Mouse (Mus musculus) frontal cortex, adult 2 months (tissue): ENCODE measurements at regions not wholly inside any gene's neighbourhood (a gene's known extent, or its start where the extent isn't known, plus 50 kb on each side); places are given as distances from the start of the nearest gene placed in this dataset.
"Not testable (repeated sequence)": the region's sequence is repeated elsewhere in the genome, so short reads cannot be mapped to it uniquely, and the experiment has no call there.

ENCODE experiments used
- DNase-seq, 2 experiments: peaks; one replicate each; pipeline ENCODE4 v3.0.0; 2022; ENCODE audit warnings: low spot score in 1 of 2; ENCODE audit errors: extremely low spot score in 1 of 2

DNA sequence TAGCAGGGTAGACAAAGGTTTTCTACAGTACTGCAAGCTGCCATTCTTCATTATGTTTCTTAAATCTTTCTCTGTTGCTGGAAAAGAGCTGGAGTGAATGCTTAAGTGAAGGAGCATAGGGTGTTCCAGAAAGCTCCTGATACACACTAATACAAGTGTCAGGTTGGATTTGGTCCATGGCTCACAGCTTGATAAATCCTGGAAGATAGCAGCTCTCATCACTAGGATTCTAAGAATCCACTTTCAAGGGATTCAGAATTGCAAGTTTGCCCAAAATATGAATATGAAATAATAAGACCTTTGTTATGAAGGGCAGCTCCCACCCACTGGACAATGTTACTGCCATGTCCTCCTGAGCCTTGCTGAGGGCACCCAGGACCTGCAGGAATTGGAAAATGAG lies 305.9 kb downstream of the Hdgfl1 start:
- no peak for DNase-seq

DNA sequence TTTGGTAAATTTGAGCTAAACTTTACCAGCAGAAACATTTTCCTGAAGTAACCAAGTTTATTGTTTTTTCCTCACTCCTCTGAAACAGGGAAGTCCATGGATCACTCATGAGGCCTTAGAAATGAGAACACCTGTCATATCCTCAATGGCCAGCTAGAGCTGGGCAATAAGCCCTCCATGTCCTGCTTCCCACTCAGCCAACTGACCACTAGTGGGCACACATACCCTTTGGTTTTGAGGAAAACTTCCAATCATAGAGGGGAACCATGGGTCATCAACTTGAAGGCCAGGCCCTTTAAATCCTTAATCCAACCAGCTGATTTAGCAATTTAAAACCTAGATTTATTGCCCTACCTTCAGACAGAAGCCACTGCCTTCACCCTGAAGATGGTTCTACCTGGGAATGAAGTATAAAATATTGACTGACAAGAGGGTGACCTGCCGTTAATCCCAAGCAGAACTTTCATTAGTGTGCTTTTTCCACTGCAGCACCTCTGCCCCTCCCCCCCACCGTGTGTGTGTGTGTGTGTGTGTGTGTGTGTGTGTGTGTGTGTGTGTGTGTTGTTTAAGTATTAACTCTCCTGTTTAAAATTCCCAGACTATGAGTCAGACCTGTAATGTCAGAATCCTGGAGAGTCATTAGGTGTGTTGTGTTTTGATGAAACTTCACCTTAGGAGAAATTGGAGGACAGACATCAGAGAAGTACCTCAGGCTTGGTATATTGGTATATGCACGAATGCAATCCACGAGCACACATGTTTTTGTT lies 312.3 kb downstream of the Hdgfl1 start:
- DNase-seq, result no peak

DNA sequence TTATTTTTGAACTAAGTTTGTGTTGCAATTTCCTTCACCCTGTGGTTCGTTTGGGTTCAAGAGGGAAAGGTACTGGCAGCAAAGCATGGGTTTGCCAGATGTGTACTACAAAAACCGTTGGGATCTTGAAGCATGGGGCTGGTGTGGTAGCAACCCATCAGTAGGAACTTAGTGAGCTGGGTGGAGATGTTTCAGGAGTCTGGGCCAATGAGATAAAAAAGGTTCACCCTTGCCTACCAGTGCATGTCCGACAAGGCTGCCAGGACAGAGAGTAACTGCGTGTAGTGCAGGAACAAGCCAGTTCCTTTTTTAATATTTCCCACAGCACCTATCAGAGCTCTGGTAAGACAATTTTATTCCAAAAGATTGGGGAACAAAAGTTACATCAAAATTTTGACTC lies 343.3 kb downstream of the Hdgfl1 start:
- no peak for DNase-seq

DNA sequence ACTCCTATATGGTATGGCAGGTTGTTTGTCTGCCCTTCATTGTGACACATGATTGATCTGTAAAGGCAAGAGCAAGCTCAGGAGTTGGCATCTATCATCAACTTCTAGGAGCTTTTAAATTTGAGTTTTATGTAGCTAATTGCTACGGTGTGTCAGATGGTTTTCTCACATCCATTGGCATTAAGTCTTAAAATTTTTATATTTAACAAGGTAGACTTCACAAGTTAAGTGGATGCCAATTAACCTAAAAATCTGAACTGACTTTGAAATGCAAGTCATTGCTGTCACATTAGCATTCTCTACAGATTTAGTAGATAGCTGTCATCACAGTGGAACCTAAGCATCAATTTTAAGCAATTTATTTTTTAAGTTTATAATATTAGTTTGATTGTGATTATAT lies 345.5 kb downstream of the Hdgfl1 start:
- no peak for DNase-seq

DNA sequence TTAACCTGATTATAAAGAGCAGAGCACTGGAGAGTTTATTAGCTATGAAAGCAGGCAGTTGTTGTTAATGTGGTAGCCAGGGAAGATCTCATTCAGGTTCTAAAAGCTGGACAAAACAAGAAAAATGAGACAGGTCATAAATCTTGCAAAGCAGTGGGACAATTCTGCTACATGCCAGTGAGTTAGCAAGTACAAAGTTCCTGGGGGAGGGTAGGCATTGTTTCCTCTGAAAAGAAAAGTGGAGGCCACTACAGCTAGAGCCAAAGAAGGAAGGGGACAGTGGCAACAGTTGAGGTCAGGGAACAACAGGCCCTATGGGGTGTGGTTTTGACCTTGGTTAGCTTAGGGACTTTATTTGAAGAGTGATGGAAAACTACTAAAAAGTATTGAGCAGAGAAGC lies 364.2 kb downstream of the Hdgfl1 start:
- no peak for DNase-seq

DNA sequence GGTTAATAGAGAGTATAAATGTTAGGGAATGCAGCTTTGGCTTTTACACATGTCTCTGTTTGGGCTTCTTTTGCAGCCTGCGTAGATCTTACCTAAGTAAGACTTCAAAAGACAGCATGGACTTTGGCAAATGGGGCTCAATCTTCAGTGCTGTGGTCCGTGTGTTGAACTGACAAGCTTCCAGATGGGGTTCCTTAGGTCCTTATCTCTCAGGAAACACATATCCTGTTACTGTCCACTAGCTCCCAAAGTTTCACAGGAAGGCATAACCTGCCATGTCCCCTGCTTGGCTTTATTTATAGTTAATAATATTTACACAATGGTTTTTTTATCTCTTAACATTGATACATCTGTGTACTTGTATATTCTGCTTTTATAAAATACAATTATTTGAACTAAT lies 365.3 kb downstream of the Hdgfl1 start:
- DNase-seq, result no peak

DNA sequence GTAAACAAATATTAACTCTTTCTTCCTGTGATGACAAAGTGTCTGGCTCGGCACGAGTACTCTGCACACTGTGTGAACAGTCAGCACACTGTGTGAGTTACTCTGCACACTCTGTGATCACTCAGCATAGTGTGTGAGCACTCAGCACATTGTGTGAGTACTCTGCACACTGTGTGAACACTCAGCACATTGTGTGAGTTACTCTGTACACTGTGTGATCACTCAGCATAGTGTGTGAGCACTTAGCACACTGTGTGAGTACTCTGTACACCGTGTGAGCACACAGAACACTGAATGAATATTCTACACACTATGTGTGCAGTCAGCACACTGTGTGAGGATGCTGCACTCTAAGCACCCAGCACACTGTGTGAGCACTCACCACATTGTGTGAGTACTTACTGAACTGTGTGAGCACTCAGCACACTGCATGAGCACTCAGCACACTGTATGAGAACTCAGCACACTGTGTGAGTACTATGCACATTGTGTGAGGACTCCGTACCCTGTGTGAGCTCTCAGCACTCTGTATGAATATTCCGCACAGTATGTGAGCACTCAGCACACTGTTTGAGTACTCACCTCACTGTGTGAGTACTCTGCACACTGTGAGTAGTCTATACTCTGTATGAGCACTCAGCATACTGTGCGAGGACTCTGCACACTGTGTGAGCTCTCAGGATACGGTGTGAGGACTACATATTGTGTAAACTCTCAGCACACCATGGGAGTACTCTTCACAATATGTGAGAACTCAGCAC lies 381.9 kb downstream of the Hdgfl1 start:
- DNase-seq, result no peak

DNA sequence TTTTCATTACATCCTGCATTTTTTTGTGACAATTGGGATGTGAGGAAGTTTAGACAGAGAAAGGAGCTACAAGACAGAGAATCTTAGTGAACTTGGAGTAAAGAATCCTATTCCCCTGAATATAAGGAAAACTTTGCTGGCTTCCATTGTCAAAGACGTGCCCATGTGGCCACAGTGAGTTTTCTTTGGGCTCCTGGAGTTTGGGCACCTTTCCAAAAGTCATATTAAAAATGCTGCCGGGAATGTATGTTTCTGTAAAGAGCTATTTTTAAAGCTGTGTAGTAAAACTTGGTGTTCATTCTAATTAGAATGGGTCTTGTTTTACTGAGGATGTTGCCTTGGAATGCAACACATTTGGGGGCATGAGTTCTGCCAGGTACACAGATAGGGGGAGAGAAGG lies 387.3 kb downstream of the Hdgfl1 start:
- no peak for DNase-seq

DNA sequence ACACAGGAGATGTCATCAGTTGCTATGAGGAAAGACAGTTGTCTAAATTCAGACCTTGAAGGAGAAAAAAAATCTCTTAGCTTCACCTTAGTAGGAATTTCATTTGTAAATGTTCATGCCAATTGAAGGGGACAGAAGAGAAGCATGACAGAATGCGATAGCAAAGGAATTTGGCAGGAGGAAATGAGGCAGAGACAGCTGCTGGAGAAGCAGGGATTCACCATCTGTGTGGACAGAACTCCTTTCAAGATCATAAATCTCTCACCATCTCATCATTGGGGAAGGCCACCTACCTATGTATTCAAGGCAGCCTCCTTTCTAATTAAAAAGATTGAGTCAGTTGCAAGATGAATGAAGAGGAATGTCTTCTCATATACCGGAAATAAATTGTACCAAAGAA lies 387.8 kb downstream of the Hdgfl1 start:
- peak; percentile 2 to 8 for DNase-seq

DNA sequence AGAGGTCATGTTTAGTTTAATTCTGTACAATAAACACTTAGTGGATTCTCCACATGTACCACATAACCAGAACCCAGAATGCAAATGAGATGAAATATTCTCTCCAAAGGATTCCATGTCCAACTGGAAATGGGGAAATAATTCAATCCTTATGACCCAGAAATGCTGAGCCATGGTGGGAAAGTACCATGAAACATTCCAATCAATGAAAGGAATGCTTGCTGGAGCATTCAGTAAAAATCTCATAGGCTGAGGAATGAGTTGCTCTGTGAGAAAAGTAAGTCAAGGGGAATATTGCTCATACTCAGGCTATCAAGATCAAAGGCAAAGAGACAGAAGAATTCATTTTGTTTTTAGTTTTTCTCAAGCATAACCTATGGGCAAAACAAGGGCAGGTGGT lies 394.4 kb downstream of the Hdgfl1 start:
- DNase-seq, result no peak

DNA sequence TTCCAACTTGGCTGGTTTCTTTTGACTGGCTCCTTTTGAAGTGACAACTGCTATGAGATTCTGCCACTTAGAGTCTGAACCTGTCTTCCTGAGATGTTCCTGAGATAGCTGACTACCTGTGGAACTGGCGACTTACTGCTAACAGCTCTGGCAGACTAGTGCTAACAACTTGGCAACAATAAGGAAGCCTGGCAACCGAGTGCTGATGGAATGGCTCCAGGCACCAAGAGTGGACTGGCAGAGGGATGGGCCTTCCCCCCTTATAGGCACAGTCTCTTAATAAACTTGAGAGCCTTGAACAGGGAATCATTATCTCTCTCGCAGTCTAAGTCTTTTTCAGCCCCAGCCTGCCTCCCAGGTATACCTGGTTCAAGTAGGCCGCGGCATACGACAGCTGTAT lies 404.1 kb downstream of the Hdgfl1 start:
- DNase-seq, result not testable (repeated sequence)

DNA sequence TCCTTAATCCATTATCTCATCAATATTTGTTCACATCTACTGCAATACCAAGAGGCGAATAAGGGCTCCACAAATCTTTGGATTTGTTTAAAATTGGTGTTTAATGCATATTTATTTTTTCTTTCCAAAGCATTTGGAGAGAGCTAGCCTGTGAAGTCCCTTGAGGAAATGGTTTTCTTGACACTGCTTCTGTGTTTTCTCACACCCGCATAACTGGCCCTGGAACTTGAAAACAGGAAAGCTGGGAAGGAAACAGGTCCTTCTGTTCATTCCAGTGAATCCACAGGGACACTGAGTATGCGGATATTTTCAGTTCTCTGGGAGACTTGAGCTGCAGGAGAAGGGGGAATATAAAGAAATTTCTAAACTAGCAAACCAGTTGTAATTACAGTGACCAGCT lies 413.6 kb downstream of the Hdgfl1 start:
- peak in 1 of 2 experiments; percentile 3 for DNase-seq

DNA sequence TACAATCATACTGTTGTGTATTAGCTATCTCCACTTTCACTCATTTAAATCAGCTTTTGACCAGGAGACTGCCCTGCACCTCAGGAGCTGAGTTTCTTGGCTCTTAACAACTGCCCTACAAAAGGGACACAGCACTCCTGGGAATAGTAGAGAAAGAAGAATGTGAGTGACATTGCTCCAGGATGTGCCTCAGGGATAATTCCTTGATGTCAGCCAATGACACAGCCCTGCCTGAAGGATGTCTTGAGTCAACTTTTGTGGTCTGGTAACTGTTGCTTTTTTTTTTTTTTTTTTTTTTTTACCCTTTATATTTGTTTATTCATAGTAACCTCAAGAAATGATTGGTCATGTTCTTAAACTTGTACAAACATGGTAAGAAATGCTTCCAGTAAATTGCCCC lies 415.5 kb downstream of the Hdgfl1 start:
- DNase-seq, result no peak

DNA sequence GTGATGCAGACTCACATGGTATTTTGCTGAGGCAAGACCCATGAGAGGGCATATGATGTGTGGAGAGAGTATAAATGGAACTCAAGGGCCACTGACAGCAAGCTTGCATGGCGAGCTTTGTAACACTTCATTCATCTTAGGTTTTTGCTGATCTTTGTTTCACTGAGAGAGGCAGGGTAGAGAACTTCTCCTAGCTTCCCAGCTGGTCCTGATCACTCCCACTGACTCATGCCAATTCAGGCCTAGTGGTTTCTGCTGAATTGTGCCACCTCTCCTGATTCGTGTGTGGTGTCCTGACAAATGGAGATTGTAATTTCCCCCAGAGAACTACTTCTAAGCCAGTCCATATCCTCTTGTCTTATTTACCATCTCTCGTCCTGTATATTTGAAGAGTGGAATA lies 419.5 kb downstream of the Hdgfl1 start:
- DNase-seq, result no peak

DNA sequence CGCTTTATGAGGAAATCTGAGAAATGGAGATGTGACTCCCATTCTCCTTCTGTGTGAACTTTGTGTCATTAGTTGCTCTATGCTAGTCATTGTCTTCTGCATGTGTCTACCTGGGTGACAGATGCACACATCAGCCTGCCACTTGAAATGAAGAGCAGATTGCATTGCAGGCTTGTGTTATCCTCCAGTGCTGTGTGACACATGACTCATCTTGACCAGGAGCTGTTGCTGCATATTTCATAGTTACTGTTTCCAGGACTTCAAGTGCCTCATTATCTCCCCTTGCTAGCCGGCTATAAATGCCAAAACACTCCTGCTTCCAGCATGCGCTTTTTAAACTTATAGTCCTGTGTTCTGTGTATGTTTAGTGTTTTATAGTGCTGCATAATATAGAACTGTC lies 431.2 kb downstream of the Hdgfl1 start:
- DNase-seq, result peak in 1 of 2 experiments; percentile 4

DNA sequence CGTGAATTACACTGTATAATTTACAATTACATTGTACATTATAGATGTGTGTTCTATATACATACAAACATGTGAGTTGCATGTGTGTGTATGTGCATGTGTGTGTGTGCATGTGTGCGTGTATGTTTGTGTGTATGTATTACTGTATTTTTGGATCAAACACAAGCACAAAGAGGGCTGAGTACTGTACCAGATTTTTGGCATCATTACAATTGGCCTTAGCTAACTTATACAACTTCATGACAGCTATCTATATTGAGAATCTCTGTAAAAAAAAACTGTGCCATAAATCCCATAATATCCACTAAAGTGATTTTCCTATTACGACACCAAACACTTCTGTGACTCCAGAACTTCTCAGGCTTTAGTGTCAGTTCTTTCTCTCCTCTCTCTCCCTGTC lies 444.9 kb downstream of the Hdgfl1 start:
- no peak for DNase-seq

DNA sequence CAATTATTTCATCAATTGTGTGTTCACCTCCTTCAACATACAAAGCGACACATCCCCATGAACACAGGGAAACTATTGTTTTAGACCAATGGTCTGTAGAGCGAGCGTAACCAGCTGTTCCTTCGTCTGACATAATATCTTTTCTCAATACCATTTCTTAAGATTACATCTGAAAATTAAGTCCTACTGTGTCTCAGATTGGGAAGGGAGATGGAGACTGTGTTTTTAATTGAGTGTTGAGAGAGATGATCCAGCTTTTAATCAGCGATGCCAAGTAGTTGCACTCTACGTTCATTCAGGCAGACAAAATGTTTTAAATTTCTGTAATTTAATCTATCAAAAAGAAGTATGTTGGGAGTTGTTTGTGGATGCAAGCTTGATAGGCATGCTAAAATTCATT lies 445.3 kb downstream of the Hdgfl1 start:
- DNase-seq, result no peak

DNA sequence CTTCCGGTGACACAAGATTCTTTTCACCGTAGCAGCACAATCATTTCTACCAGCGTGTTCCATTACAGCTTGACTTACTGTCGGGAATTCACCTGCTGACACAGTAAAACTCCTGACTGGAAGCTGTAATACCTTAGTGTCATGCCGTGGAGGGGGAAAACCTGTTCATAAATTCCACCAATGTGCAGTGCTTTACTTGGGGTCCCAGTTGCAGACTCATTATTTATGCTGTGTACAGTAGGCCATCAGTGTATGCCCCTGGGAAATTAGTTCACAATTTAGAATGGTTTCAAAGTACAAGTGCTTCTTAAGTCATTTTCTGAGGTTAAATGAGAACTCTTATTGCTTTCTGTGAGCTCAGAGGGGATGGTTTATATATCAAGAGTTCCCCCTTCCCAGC lies 451.4 kb downstream of the Hdgfl1 start:
- no peak for DNase-seq

DNA sequence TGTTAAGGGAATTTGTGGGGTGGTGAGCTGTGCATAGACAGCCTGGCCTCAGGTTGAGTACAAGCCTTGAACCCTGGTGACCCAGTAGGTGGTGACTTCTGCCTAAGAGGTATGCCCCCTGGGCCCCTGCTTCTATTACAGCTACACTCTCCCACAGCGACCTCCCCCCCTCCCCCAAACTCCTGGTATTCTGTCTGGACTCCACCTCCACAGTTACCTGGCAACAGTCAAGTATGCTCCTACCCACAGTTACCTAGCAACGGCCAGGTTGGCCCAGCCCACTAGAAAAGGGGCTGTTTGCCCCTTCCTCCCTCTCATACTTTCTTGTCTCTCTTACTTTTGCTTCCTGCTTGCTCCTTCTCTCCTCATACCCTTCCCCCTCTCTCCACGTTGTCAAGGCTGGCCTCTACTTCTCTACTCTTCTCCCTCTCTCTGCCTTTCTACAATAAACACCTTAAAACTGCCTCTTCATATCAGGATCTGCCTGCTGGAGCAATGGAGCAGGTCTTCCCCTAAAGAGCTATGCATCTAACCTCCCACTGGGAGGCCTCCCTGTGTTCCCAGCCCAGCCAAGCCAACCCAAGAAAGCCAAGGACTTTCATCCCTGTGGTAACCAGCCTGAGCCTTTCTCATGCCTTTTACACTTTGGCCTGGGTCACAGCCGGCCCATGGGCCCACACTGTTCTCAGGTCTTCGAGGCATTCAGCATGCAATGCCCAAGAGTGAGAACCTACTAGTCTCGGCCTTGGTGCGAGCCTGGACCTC lies 457.5 kb downstream of the Hdgfl1 start:
- DNase-seq, result no peak

DNA sequence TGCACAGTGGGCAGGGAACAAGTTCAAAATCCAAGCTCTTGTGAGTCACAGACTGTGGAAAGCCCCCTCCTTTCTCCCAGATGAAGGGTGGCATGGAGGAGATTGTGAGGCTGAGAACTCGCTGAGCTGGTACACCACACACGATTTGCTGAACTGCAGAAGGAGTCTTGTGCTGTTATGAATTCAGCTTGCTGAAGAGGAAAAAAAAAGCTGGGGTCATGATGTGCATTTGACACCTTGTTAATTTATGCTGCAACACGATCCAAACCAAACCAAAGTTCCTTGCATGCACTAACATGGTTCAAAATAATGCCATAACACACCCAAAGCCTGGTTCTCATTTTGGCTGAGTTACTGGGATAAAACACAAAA lies 485.9 kb downstream of the Hdgfl1 start:
- DNase-seq, result no peak

DNA sequence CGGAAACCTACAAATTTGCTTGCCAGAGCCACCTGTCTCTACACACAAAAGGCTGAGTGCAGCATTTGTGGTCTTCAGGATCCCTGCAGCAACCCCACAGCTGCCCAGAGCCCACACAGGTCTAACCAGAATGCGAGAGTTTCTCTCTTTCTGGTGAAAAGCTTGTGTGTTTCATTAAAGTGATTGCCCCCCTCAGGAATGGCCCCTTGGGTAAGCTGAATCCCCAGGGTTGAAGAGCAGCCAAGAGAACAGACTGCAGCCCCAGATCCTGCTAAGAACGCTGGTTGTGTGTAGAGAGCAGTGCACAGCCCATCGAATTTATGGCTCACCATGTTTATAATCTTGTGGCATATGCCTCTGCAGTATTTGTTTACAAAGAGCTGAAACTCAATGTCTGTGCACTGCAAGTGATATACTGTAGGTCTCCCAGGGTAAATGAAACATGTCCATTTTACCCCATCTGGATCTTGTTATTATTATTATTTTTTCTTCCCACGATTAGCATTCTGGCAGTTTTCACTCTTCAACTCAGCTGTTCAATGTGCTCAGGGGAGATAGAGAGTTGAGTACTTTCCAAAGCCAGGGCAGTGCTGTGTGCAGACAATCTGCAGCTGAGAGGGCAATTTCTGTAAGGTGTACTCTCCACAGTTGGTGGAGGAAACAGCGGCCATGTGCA lies 486.4 kb downstream of the Hdgfl1 start:
- DNase-seq, result no peak
